Mouse (Mus musculus): ENCODE results near the gene Alyref2.
"Not testable (repeated sequence)": the region's sequence is repeated elsewhere in the genome, so short reads cannot be mapped to it uniquely, and the experiment has no call there.

Gene Alyref2

DNA sequence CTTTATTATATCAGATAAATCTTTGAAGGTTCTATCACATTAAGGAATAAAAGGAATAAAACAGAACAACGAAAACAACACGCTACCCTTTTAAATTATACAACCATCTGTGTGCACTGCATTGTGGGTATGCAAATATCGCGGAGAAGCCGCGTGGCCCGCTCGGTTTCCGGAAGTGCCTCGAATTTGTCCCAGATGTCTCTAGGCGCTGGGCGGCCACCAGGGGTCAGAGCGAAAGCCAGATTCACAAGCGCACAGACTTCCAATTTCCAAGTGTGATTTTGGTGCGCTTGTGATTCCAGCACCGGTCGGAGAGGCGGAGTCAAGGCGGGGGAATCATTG is at the start of gene Alyref2:
TSS of gene Alyref2 (plus strand) at position 229 of the 342 bp plus-strand sequence.
- DNase-seq = peak; percentile 89

DNA sequence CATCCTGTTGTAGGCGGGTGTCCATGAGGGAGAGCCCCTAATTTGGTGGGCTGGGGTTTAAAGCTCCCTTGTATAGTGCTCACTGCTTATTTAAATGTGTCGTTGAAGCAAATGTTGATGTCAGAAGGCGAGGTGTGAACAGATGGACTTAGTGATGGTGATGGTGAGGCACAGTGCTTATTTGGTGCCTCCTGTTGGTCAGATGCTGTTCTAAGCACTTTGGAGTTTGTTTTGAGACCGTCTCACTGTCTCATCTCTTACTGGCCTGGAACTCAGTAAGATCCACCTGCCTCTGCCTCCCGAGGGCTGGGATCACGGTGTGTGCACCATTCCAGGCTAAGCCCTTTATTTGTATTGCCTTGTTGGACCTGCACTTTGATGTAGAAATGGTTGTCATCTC is 48.4 kb upstream of the Alyref2 start:
- no peak for DNase-seq

- no peak for DNase-seq
Observed at GRCm38 (mm10) chr1:171457568-171457967, 45.7 kb upstream of the Alyref2 start.

GRCm38 (mm10) chr1:171459791-171460190 is 43.5 kb upstream of the Alyref2 start:
- no peak for DNase-seq

DNA sequence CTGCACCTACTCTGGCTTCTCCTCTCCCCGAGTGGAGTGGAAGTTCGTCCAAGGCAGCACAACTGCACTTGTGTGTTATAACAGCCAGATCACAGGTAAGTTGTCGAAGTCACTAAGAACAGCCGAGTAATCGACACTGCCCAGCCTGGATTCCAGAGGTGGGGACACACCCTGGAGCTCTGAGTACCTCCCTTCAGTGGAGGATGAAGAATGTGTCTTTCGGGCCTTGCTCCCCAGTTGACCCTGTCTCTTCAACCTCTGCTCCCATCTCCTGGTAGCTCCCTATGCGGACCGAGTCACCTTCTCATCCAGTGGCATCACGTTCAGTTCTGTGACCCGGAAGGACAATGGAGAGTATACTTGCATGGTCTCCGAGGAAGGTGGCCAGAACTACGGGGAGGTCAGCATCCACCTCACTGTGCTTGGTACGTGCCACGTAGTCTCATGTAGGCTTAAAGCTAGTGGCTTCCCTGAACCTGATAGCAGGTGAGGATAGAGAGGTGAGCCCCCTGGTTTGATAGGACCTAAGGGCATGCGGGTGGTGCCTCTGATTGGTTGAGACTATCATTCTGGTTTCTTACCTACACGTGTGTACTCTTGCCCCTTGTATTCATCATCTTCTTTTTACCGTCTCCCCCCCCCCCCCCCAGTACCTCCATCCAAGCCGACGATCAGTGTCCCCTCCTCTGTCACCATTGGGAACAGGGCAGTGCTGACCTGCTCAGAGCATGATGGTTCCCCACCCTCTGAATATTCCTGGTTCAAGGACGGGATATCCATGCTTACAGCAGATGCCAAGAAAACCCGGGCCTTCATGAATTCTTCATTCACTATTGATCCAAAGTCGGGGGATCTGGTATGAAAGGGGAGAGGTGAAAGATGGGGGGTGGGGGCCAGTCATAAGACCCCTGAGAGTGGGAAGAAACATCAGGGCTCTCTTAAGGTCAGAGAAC is 42.5 kb upstream of the Alyref2 start:
- no peak for DNase-seq

DNA sequence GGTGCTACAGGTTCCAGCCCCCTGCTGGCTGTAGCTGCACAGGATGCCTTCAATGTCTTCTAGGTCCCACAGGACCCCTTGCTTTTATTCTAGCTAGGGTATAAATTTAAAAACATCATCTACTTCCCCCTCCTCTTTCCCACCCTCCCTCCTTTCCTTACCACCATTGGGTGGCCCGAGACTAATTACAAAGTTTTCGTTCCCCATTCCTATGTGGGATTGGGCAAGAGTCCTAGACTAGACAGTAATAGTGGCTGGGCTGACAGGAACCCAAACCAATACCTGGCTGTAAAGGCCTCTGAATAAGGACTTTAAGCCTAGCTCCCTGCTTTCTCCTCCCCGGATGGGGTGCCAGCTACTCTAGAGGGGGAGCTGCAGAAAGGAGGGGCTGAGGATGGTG is 40.1 kb upstream of the Alyref2 start:
- no peak for DNase-seq

GRCm38 (mm10) chr1:171465749-171466412 is 37.4 kb upstream of the Alyref2 start:
- no peak for DNase-seq

GRCm38 (mm10) chr1:171466565-171466964 is 36.7 kb upstream of the Alyref2 start:
- no peak for DNase-seq

- DNase-seq = no peak
Observed at GRCm38 (mm10) chr1:171469678-171470077, 33.6 kb upstream of the Alyref2 start.

- peak; percentile 18 for DNase-seq
Observed at GRCm38 (mm10) chr1:171470371-171470871, 32.9 kb upstream of the Alyref2 start.

DNA sequence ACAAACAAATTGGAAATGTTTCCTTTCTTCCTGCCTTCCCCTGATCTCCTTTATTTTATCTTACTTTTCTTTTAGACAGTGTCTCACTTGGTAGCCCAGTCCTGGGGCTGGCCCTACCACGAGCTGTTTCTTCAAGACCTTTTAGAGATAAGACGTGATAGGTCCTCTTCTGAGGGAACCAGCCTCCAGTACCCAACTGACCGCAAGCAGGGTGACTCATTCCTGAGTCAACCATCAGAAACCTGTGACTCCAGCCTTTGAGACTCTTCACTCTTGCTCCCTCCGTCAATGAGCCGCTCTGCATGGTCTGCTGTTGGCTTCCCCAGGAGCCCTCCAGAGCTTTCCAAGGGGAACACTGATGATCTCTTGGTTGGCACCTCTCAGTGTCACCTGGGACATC is 32.4 kb upstream of the Alyref2 start:
- DNase-seq = no peak

DNA sequence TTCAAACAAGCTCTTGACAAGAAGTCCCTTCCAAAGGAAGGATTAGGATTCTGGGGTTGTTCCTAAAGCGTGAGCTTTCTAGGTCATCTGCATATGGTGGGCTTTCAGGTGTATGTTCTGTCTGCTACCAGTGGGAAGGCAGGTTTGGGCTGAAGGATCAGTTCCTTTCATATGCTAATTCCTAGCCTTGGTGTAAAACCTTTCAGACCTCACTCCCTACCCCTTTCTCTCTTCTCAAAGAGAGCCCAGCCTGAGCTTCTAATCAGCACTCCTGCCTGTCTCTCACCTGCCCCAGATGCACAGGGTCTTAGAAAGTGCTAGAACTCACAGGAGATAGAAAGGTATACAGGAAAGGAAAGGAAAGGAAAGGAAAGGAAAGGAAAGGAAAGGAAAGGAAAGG is 31.8 kb upstream of the Alyref2 start:
- no peak for DNase-seq

- not testable (repeated sequence) for DNase-seq
Observed at GRCm38 (mm10) chr1:171471941-171472340, 31.3 kb upstream of the Alyref2 start.

GRCm38 (mm10) chr1:171473506-171473905 is 29.8 kb upstream of the Alyref2 start:
- DNase-seq = no peak

GRCm38 (mm10) chr1:171473920-171474640 is 29.2 kb upstream of the Alyref2 start:
- no peak for DNase-seq

GRCm38 (mm10) chr1:171477123-171477522 is 26.2 kb upstream of the Alyref2 start:
- no peak for DNase-seq

DNA sequence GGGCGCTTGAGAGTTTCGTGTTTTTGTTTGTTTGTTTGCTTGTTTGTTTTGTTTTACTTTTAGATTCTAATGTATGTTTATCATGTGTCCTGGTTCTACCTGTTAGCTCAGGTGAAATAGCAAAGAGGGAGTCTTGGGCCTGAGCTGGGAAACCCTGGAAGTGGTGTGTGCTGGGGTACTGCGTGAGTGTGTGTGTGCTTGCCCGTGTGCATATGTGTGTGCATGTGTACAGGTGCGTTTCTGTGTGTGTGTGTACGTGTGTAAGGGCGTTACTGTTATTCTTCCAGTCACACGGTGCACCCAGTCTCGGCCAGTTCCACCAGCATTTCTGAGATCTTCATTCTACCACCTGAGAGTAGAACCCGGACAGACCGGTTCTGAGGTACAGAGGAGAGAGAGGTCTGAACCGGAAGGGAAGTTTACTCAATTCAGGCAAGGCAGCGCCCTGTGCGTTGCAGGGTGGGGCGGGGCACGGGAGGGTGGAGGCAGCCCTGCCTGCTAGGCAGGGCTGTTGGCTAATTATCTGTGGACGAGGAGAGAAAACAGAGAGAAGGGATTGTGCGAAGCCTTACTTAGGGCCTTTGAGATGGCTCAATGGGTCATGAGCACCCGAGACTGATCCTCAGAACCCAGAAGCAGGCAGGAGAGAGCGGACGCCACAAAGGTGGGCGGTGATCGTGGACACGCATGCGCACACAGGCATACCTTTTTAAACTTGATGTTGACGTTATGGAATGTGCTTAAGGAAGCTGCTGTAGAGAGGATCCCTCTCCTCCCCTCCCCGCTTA is 25.3 kb upstream of the Alyref2 start:
- no peak for DNase-seq

DNA sequence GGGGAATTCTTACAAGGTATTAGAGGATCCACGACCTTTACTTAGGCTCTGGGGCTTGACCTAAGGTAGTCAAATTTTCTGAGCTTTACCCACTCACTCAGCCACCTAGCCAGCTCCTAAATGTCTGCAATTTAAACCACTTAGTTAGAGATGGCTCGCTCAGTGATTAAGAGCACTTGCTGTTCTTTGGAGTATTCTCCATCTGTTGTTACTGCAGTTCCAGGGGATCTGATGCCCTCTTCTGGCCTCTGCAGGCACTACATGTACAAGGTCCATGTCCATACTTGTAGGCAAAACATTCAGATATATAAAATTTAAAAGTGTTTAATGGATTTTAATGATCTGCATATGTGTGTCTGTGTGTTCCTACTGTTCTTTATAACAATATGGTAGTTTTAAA is 24.3 kb upstream of the Alyref2 start:
- peak; percentile 52 for DNase-seq

GRCm38 (mm10) chr1:171494241-171494640 is 9.0 kb upstream of the Alyref2 start:
- DNase-seq = no peak

DNA sequence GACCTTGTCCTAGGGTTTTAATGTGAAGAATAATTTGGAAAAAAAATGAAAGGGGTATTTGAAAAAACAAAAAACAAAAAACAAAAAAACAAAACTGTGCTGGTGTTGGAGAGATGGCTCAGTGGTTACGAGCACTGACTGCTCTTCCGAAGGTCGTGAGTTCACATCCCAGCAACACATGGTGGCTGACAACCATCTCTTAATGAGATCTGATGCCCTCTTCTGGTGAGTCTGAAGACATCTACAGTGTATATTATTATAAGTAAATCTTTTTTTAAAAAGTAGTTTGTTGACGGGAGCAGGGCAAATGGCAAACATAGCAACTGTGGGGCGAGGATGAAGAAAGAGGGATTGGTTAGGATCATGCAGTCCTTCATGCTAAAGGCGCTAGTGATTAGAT is 7.9 kb upstream of the Alyref2 start:
- no peak for DNase-seq

DNA sequence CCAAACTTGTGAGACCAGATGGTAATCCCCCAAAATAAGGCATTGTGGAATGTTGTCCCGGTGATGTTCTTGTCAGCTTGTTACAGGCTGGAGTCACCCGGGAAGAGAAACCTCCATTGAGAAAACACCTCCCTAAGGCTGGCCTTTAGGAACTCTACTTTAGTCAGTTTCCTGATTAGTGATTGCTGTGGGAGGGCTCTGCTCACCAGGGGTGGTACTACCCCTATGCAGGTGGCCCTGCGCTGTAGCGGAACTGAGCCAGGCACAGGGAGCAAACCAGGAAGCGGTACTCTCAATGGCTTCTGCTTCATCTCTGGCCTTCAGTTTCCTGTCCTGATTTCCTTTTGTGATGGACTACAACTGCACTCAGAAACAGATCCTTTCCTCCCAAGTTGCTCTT is 3.4 kb upstream of the Alyref2 start:
- DNase-seq = no peak

- DNase-seq = no peak
Observed at GRCm38 (mm10) chr1:171501016-171501610, 2.2 kb upstream of the Alyref2 start.
